Mouse (Mus musculus) testis, adult 2 months (tissue): ENCODE results near the gene Cd59b.

Experiments
- CTCF ChIP-seq: fragments of 200-500 bp; IDR thresholded peaks from 2 replicates; pipeline ENCODE4 v1.5.1; 2012; ENCODE audit warnings: low read depth, mild to moderate bottlenecking, inconsistent platforms, low read length, moderate library complexity; ENCODE audit not compliant: control insufficient read depth, insufficient read depth, insufficient replicate concordance
- POLR2A ChIP-seq: fragments of 200-500 bp; IDR thresholded peaks from 2 replicates; pipeline ENCODE4 v1.6.1; 2012; ENCODE audit warnings: low read depth, mild to moderate bottlenecking, inconsistent platforms, low read length, moderate library complexity; ENCODE audit not compliant: control insufficient read depth

DNA sequence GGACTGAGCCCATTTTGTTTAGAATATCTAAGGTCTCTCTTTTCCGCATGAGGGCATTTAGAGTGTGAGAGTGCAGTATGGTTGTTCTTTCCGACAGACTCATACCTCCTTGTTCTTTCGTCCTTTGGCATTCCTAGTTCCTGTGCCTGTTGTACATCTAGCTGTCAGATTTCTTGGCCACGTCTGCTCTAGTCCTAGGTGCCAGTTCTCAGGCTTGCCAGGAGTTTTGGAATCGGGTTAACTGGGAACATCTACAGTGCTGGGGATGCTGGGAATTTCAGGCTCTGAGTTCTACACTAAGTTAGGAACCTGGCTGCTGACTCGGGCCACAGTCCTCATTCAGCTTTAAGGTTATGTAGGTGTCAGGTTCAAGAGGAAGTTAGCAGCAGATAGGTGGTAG, 34.1 kb upstream of the Cd59b start:
- TF ChIP-seq CTCF (no peak), POLR2A (no peak)
